Mouse (Mus musculus) forebrain, embryonic 14.5 days (tissue): ENCODE data around the gene Grn. TPM values are rescaled to one million over a fixed set of nuclear protein-coding genes. Genes with fewer than 3 reads are reported as not detected.

Experiments
- ATAC-seq: fragments of 200-750 bp; cut with Nextera tagmentation; 2 replicates; pipeline ENCODE4 v1.8.0; 2017; ENCODE audit warnings: mild to moderate bottlenecking, moderate library complexity
- DNase-seq: peaks from one replicate; pipeline ENCODE4 v3.0.0-alpha.2; 2015; ENCODE audit warnings: low spot score
- H3K27ac ChIP-seq: fragments of 300-500 bp; sonication (generic); 2 replicates; pipeline ENCODE4 v1.5.1; 2014; ENCODE audit warnings: low read depth, mild to moderate bottlenecking, control low read depth, low read length, moderate library complexity
- H3K27me3 ChIP-seq: fragments of 300-500 bp; sonication (generic); replicated peaks from 2 replicates; pipeline ENCODE4 v1.6.1; 2014; ENCODE audit warnings: low read length, control low read depth, mixed read lengths; ENCODE audit not compliant: control insufficient read depth, insufficient read depth
- H3K36me3 ChIP-seq: fragments of 300-500 bp; sonication (generic); 2 replicates; pipeline ENCODE4 v1.6.1; 2014; ENCODE audit warnings: low read length, control low read depth; ENCODE audit not compliant: control insufficient read depth, insufficient read depth
- H3K4me1 ChIP-seq: fragments of 300-500 bp; sonication (generic); 2 replicates; pipeline ENCODE4 v1.6.1; 2014; ENCODE audit warnings: antibody characterized with exemption, low read length, control low read depth; ENCODE audit not compliant: control insufficient read depth, insufficient read depth
- H3K4me2 ChIP-seq: fragments of 300-500 bp; sonication (generic); 2 replicates; pipeline ENCODE4 v1.6.1; 2014; ENCODE audit warnings: mild to moderate bottlenecking, control low read depth, low read length
- H3K4me3 ChIP-seq: fragments of 300-500 bp; sonication (generic); 2 replicates; pipeline ENCODE4 v1.5.1; 2014; ENCODE audit warnings: low read depth, low read length, control low read depth
- H3K9ac ChIP-seq: fragments of 300-500 bp; sonication (generic); 2 replicates; pipeline ENCODE4 v1.6.1; 2014; ENCODE audit warnings: mild to moderate bottlenecking, low read length, control low read depth, moderate library complexity
- H3K9me3 ChIP-seq: fragments of 300-500 bp; sonication (generic); replicated peaks from 2 replicates; pipeline ENCODE4 v1.6.1; 2016; ENCODE audit warnings: low read length, control low read depth, mixed read lengths; ENCODE audit not compliant: control insufficient read depth
- WGBS: fragments of 180-500 bp; shearing (Covaris S2); extraction: QIAGEN DNeasy Blood & Tissue Kit; methylation state at CpG from one replicate; pipeline ENCODE4 v1.1.7; 2014; 5-methylcytosine and 5-hydroxymethylcytosine counted together
- polyA plus RNA-seq: library from polyadenylated mRNA; unstranded; fragments of >200 nt; fragmentation: Nextera tagmentation; extraction: Ambion mirVana; gene quantifications from 2 replicates; pipeline ENCODE4 v1.2.1, GENCODE M21; 2014

The Grn gene
- polyA plus RNA-seq, 1 experiment from 2014 or later, result 28.6 TPM

GRCm38 (mm10) chr11:102392441-102393237 is 37.5 kb upstream of the Grn start:
- no peaks in the 10 kb centered on the region for H3K27me3 ChIP-seq
- peaks cover 32% of the 10 kb centered on the region for H3K4me1 ChIP-seq
- H3K4me2 ChIP-seq, result peak overlapping the region; percentile 78
- DNase-seq (peak; percentile 46), ATAC-seq (peak; percentile 52; the same call in 1 of the 2 replicates)
- H3K9ac ChIP-seq, result peak overlapping the region; percentile 56
- H3K4me3 ChIP-seq, result peak overlapping the region; percentile 83
- no peaks in the 10 kb centered on the region for H3K9me3 ChIP-seq
- H3K27ac ChIP-seq, result peak overlapping the region; percentile 94
- no peaks in the 10 kb centered on the region for H3K36me3 ChIP-seq
- WGBS, result 18% methylated on average over 15 of the region's 15 CpGs

GRCm38 (mm10) chr11:102393238-102393634 is 36.9 kb upstream of the Grn start, which contains the start of gene Rundc3a:
Gene Rundc3a, plus strand, starts transcription at chr11:102393403.
- H3K4me2 ChIP-seq, result peak within 1 kb of the TSS; percentile 78
- peak within 1 kb of the TSS; percentile 88 for H3K9ac ChIP-seq
- H3K27ac ChIP-seq, result peak within 1 kb of the TSS; percentile 96
- H3K4me1 ChIP-seq, result peaks cover 32% of the 10 kb centered on the region
- peak; percentile 94 for ATAC-seq
- peak; percentile 97 for DNase-seq
- 1% methylated on average over 28 of the region's 34 CpGs for WGBS
- H3K9me3 ChIP-seq, result no peaks in the 10 kb centered on the region
- H3K27me3 ChIP-seq, result no peaks in the 10 kb centered on the region
- peaks cover 4% of the 10 kb centered on the region; the same call in 1 of the 2 replicates for H3K36me3 ChIP-seq
- peak within 1 kb of the TSS; percentile 83 for H3K4me3 ChIP-seq

DNA sequence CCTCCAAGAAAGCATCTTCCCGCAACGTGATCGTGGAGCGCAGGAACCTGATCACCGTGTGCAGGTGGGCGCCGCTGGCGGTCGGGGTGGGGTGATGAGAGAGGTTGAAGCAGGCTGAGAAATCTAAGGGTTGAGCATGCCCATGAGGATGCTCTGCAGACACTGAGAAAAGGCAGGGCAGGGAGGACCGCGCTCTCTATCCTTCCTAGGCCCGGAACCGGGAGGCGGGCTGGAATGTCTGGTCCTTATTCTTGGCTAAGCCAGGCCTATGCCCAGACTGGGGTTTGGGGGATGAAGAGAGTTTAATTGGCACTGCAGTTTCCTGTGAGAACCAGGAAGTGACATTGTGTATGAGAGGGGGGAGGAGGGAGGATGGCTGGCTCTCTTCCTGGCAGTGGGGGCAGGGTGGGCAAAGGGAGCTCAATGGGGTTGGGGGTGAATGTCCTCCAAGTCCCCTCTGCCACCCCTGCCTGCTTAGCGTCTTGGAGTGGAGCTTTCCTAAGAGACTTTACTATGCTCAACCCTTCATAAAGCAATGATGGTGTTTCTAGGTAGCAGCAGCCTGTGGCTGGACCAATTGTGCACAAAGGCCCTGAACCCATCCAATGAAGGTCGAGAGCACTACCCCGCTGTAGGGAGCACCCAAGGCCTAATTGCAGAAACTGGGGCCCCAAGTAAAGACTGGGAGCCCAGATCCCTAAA is 36.2 kb upstream of the Grn start:
- WGBS, result 6% methylated on average over 17 of the region's 17 CpGs
- H3K9me3 ChIP-seq, result no peaks in the 10 kb centered on the region
- peaks cover 38% of the 10 kb centered on the region for H3K4me1 ChIP-seq
- DNase-seq, result peak; percentile 82
- peak overlapping the region; percentile 88 for H3K9ac ChIP-seq
- peak; percentile 49 for ATAC-seq
- H3K4me3 ChIP-seq, result peak overlapping the region; percentile 83
- peak overlapping the region; percentile 78 for H3K4me2 ChIP-seq
- H3K36me3 ChIP-seq, result peaks cover 10% of the 10 kb centered on the region; the same call in 1 of the 2 replicates
- H3K27ac ChIP-seq, result peak overlapping the region; percentile 96
- no peaks in the 10 kb centered on the region for H3K27me3 ChIP-seq

DNA sequence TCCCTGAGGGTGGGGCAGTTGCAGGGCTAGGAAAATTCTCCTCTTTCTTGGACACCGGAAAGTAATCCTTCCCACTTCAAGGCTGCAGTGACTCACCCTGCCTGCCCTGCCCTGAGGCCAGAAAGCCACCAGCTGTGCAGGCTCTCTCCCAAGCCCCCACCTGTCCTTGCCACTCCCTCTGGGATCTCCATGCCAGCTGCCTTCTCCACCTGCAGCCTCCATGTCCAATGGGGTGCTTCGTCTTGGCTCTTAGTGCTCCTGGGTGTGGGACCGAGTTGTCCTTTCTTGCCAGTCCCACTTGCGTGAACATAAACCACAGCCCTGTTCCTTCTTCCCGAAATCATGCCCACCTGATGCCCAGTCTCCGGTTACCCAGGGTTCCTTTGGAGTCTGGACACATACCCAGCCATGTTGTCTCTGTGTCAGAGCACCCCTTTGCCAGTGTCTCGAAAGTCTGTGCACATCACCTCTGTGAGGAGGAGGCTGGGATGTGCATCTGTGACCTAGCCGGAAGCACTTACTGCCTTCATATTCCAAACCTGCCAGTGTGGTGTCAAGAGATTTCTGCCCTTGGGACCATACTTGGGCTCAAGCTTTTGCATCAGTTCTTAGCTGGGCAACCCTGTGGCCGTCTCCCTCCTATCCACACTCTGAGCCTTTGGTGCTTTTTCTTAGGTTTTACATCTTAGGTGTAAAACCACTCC is 35.5 kb upstream of the Grn start:
- H3K4me2 ChIP-seq, result peak overlapping the region; percentile 78
- H3K4me3 ChIP-seq, result peak overlapping the region; percentile 83
- peaks cover 44% of the 10 kb centered on the region for H3K4me1 ChIP-seq
- 80% methylated on average over 9 of the region's 9 CpGs for WGBS
- 0 out of 2 replicates have a peak, but pooled peaks cover under 1% of the 10 kb centered on the region for H3K27me3 ChIP-seq
- peak overlapping the region; percentile 88 for H3K9ac ChIP-seq
- H3K27ac ChIP-seq, result peak overlapping the region; percentile 96
- DNase-seq (no peak), ATAC-seq (no peak)
- no peaks in the 10 kb centered on the region for H3K9me3 ChIP-seq
- H3K36me3 ChIP-seq, result peaks cover 17% of the 10 kb centered on the region

GRCm38 (mm10) chr11:102395250-102395649 is 34.9 kb upstream of the Grn start:
- Histone ChIP-seq H3K4me2 (peak overlapping the region; percentile 78), H3K27ac (peak overlapping the region; percentile 96; the same call in 1 of the 2 replicates), H3K9ac (peak overlapping the region; percentile 88), H3K9me3 (no peaks in the 10 kb centered on the region), H3K27me3 (0 out of 2 replicates have a peak, but pooled peaks cover 3% of the 10 kb centered on the region), H3K4me3 (peak overlapping the region; percentile 83), H3K36me3 (peaks cover 24% of the 10 kb centered on the region), H3K4me1 (peaks cover 45% of the 10 kb centered on the region)
- no peak for ATAC-seq
- 0% methylated on average over 5 of the region's 5 CpGs for WGBS
- peak; percentile 68 for DNase-seq

DNA sequence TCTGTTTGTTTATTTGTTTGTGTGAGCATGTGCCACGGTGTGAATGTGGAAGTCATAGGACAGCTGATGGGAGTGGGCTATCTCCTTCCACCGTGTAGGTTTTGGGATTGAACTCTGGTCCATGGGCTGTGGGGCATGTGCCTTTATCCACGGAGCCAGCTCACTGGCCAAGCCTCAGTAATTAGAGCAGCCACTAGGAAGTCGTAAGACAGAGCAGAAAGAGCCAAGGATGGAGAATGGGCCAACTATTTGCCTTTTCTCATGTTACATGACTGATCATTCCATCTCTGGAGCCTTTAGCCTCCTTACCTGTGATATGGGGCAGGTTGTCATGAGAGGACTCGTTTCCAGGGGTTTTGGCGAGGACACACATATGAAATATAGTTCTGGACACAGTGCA is 33.9 kb upstream of the Grn start:
- Histone ChIP-seq H3K4me2 (peak overlapping the region; percentile 78), H3K9ac (peak overlapping the region; percentile 88), H3K27ac (no peak overlapping the region), H3K27me3 (0 out of 2 replicates have a peak, but pooled peaks cover 3% of the 10 kb centered on the region), H3K9me3 (no peaks in the 10 kb centered on the region), H3K4me3 (peak overlapping the region; percentile 83; the same call in 1 of the 2 replicates), H3K36me3 (peaks cover 34% of the 10 kb centered on the region), H3K4me1 (peaks cover 45% of the 10 kb centered on the region)
- ATAC-seq (no peak), DNase-seq (no peak)
- 65% methylated on average over 6 of the region's 6 CpGs for WGBS

GRCm38 (mm10) chr11:102396671-102397141 is 33.4 kb upstream of the Grn start:
- Histone ChIP-seq H3K9ac (peak overlapping the region; percentile 35), H3K27ac (no peak overlapping the region), H3K9me3 (no peaks in the 10 kb centered on the region), H3K4me2 (peak overlapping the region; percentile 78; the same call in 1 of the 2 replicates), H3K36me3 (peaks cover 38% of the 10 kb centered on the region), H3K4me3 (no peak overlapping the region), H3K27me3 (0 out of 2 replicates have a peak, but pooled peaks cover 3% of the 10 kb centered on the region), H3K4me1 (peaks cover 45% of the 10 kb centered on the region)
- ATAC-seq, result no peak
- DNase-seq, result no peak
- WGBS, result 80% methylated on average over 7 of the region's 7 CpGs
